Mouse (Mus musculus) limb, embryonic 14.5 days (tissue): ENCODE data around the gene Camk2g. TPM values are rescaled to one million over a fixed set of nuclear protein-coding genes. Genes with fewer than 3 reads are reported as not detected.

ENCODE experiments used
- ATAC-seq: fragments of 200-750 bp; cut with Nextera tagmentation; 2 replicates; pipeline ENCODE4 v1.8.0; 2017; ENCODE audit warnings: low read depth, moderate number of reproducible peaks, moderate TSS enrichment; ENCODE audit not compliant: low FRiP score
- DNase-seq: peaks from one replicate; pipeline ENCODE4 v3.0.0-alpha.2; 2015; ENCODE audit warnings: low spot score
- H3K27ac ChIP-seq: fragments of 300-500 bp; sonication (generic); replicated peaks from 2 replicates; pipeline ENCODE4 v1.5.1; 2014; ENCODE audit warnings: low read depth, mild to moderate bottlenecking, low read length, moderate library complexity, mixed read lengths
- H3K27me3 ChIP-seq: fragments of 300-500 bp; sonication (generic); 2 replicates; pipeline ENCODE4 v1.6.1; 2014; ENCODE audit warnings: low read length, mixed read lengths; ENCODE audit not compliant: control insufficient read depth, insufficient read depth
- H3K36me3 ChIP-seq: fragments of 300-500 bp; sonication (generic); 2 replicates; pipeline ENCODE4 v1.6.1; 2014; ENCODE audit warnings: mild to moderate bottlenecking, low read length, moderate library complexity, mixed read lengths; ENCODE audit not compliant: control insufficient read depth, insufficient read depth
- H3K4me1 ChIP-seq: fragments of 300-500 bp; sonication (generic); 2 replicates; pipeline ENCODE4 v1.6.1; 2014; ENCODE audit warnings: antibody characterized with exemption, low read length, mixed read lengths; ENCODE audit not compliant: control insufficient read depth, insufficient read depth
- H3K4me2 ChIP-seq: fragments of 300-500 bp; sonication (generic); replicated peaks from 2 replicates; pipeline ENCODE4 v1.6.1; 2014; ENCODE audit warnings: low read depth, mild to moderate bottlenecking, low read length, moderate library complexity; ENCODE audit not compliant: severe bottlenecking
- H3K4me3 ChIP-seq: fragments of 300-500 bp; sonication (generic); replicated peaks from 2 replicates; pipeline ENCODE4 v1.5.1; 2014; ENCODE audit warnings: low read length
- H3K9ac ChIP-seq: fragments of 300-500 bp; sonication (generic); 2 replicates; pipeline ENCODE4 v1.6.1; 2014; ENCODE audit warnings: mild to moderate bottlenecking, low read depth, low read length, moderate library complexity; ENCODE audit not compliant: severe bottlenecking
- H3K9me3 ChIP-seq: fragments of 300-500 bp; sonication (generic); 2 replicates; pipeline ENCODE4 v1.6.1; 2016; ENCODE audit warnings: low read length; ENCODE audit not compliant: control insufficient read depth
- POLR2A ChIP-seq: fragments of 200-500 bp; IDR thresholded peaks from 2 replicates; pipeline ENCODE4 v1.8.0; 2012; ENCODE audit warnings: inconsistent platforms, mild to moderate bottlenecking, moderate library complexity, borderline replicate concordance; ENCODE audit not compliant: insufficient read depth, insufficient read length; ENCODE audit errors: extremely low read depth
- WGBS: fragments of 180-500 bp; shearing (Covaris S2); extraction: QIAGEN DNeasy Blood & Tissue Kit; methylation state at CpG from one replicate; pipeline ENCODE4 v1.1.7; 2014; 5-methylcytosine and 5-hydroxymethylcytosine counted together
- polyA plus RNA-seq, 2 experiments: library from polyadenylated mRNA; depleted of rRNA in 1 of 2; stranded (reverse) in 1 of 2; unstranded in 1 of 2; fragments of >200 nt; fragmentation: Nextera tagmentation in 1 of 2; extraction: Ambion mirVana in 1 of 2; gene quantifications; 2 replicates each; pipeline versions ENCODE4 v1.2.1 to v1.2.3; 2012 to 2014

Camk2g gene
- polyA plus RNA-seq, 2 experiments = 58.4 to 60.5 TPM

DNA sequence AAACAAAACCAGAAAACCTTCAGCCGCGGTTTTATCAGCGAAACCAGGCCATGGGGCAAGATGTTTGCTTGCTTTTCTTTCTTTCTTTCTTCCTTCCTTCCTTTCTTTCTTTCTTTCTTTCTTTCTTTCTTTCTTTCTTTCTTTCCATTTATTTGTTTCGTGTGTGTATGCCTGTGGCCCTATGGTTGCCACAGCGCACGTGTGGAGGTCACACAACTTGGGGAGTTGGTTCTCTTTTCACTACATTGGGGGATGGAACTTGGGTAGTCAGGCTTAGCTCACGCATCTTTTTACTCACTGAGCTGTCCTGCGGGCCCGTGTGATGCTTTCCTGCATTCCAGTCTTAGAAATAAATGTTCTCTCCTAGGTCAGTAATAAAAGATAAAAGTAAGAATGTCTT, 701 bp upstream of the Camk2g start:
- H3K4me3 ChIP-seq = peak overlapping the region; percentile 81
- H3K9ac ChIP-seq = peak overlapping the region; percentile 78; the same call in 1 of the 2 replicates
- peaks cover 23% of the 10 kb centered on the region for H3K4me1 ChIP-seq
- H3K27me3 ChIP-seq = no peaks in the 10 kb centered on the region
- H3K27ac ChIP-seq = peak overlapping the region; percentile 22; the same call in 1 of the 2 replicates
- TF ChIP-seq POLR2A = no peak
- 8% methylated on average over 9 of the region's 9 CpGs for WGBS
- H3K36me3 ChIP-seq = peaks cover 21% of the 10 kb centered on the region
- DNase-seq = no peak
- H3K4me2 ChIP-seq = peak overlapping the region; percentile 91
- no peaks in the 10 kb centered on the region for H3K9me3 ChIP-seq
- no peak for ATAC-seq

- peak overlapping the region; percentile 81 for H3K4me3 ChIP-seq
- 1% methylated on average over 42 of the region's 57 CpGs for WGBS
- ATAC-seq (peak; percentile 47), DNase-seq (peak; percentile 53)
- peak overlapping the region; percentile 78 for H3K9ac ChIP-seq
- peaks cover 35% of the 10 kb centered on the region for H3K36me3 ChIP-seq
- H3K4me2 ChIP-seq = peak overlapping the region; percentile 91
- no peaks in the 10 kb centered on the region for H3K27me3 ChIP-seq
- no peak for TF ChIP-seq POLR2A
- H3K27ac ChIP-seq = peak overlapping the region; percentile 65
- peaks cover 23% of the 10 kb centered on the region for H3K4me1 ChIP-seq
- H3K9me3 ChIP-seq = no peaks in the 10 kb centered on the region
These were observed 748 bp downstream of the Camk2g start for GRCm38 (mm10) chr14:20792922-20793757.

DNA sequence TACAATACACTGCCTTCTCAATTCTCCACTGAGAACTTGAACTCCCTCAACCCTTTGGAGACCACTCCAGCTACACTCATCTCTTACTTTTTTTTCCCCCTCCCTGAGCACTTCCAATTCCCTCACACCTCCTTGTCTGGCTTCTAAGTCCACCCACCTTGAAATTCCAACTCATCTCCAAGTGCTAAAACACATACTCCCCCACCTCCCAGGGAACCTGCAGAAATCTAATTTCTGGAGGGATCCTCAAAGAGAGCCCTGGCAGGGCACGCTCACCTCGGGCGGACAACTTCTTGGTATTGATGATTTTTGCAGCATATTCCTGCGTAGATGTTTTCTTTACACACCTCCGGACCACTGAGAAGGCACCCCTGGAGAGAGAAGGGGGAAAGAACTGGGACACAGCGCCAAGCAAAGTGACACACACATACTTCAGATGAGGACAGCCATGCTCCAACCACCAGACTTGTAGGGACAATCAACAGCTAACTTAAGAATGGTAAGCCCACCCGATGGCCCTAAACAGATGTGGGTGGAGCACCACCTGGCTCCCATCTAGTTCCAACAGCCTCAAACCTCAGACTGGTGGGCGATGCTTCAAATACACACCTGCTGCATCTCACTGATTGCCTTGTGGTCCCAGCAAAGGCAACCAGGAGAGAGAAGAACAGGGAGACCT, 1.5 kb downstream of the Camk2g start:
- peak overlapping the region; percentile 81 for H3K4me3 ChIP-seq
- H3K9ac ChIP-seq = peak overlapping the region; percentile 78
- peaks cover 42% of the 10 kb centered on the region for H3K36me3 ChIP-seq
- H3K9me3 ChIP-seq = no peaks in the 10 kb centered on the region
- H3K4me2 ChIP-seq = peak overlapping the region; percentile 91
- ATAC-seq (no peak), DNase-seq (no peak)
- WGBS = 70% methylated on average over 8 of the region's 8 CpGs
- H3K27ac ChIP-seq = no peak overlapping the region
- H3K27me3 ChIP-seq = no peaks in the 10 kb centered on the region
- peaks cover 23% of the 10 kb centered on the region for H3K4me1 ChIP-seq
- TF ChIP-seq POLR2A = no peak

DNA sequence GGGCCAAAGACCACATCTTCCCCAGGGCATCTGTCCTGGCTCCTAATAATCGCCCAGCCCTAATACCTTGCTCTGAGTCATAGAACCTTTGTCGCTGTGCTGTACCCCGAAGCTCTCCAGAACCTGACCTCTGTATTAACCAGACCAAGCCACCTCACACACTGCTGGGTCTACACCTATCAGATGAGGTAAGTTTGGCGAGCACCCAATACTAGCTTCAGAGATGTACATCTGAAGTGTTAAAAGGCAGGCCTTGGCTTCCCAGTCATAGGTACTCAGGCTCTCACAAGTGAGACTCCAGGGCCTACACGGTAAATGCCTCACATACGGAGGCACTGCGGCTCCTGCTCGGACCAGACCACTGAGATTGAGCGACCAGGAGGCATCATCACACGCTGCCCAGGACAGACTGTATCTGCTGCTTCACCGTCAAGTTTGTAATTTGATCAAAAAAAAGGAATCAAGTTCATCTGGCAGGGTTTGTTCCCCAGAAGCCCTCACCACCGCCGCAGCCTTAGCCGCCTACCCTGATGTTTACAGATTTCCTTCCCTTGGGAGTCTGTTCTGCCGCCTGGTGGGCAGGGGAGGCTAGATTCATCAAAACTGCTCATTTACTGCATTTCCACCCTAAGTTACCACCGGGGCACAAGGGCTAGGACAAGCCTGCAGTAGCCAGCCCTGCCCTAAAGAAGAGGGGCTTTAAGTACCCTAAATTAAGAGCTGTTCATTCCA, 2.2 kb downstream of the Camk2g start:
- H3K36me3 ChIP-seq = peaks cover 47% of the 10 kb centered on the region

GRCm38 (mm10) chr14:20790996-20791395, 2.9 kb downstream of the Camk2g start:
- H3K9me3 ChIP-seq = no peaks in the 10 kb centered on the region
- ATAC-seq (no peak), DNase-seq (no peak)
- no peak overlapping the region for H3K27ac ChIP-seq
- no peaks in the 10 kb centered on the region for H3K27me3 ChIP-seq
- H3K36me3 ChIP-seq = peaks cover 53% of the 10 kb centered on the region
- 96% methylated on average over 6 of the region's 6 CpGs for WGBS
- no peak overlapping the region for H3K4me3 ChIP-seq
- no peak overlapping the region for H3K9ac ChIP-seq
- peaks cover 22% of the 10 kb centered on the region for H3K4me1 ChIP-seq
- no peak for TF ChIP-seq POLR2A
- H3K4me2 ChIP-seq = no peak overlapping the region

More for the DNA sequence above, 2.2 kb downstream of the Camk2g start:
- WGBS = 81% methylated on average over 16 of the region's 16 CpGs
- no peak for TF ChIP-seq POLR2A
- Histone ChIP-seq H3K27ac (no peak overlapping the region), H3K4me1 (peaks cover 23% of the 10 kb centered on the region), H3K4me3 (no peak overlapping the region), H3K9ac (no peak overlapping the region; the same call in 1 of the 2 replicates), H3K27me3 (no peaks in the 10 kb centered on the region), H3K4me2 (no peak overlapping the region), H3K9me3 (no peaks in the 10 kb centered on the region)
- ATAC-seq (no peak), DNase-seq (no peak)
